Mouse (Mus musculus) layer of hippocampus, adult 8-10 months (tissue): Measurements from ENCODE around the gene Kcng3. TPM values are rescaled to one million over a fixed set of nuclear protein-coding genes. Genes with fewer than 3 reads are reported as not detected.
A peak's percentile ranks its signal among the peaks of the same experiment; 100 is the strongest.

Experiments used
- DNase-seq, 2 experiments: peaks; one replicate each; pipeline ENCODE4 v3.0.0; 2022; ENCODE audit warnings: low spot score in 2 of 2
- total RNA-seq, 4 experiments: library from RNA; stranded (reverse); gene quantifications; 2 replicates each; pipeline ENCODE4 v1.2.4; 2022

Gene Kcng3
- total RNA-seq, 4 experiments from 2014 or later, result 8.6 to 11.5 (median 9.1) TPM

- peak in 1 of 2 experiments; percentile 18 for DNase-seq
Measured at GRCm38 (mm10) chr17:83630787-83631678, 662 bp downstream of the Kcng3 start.

- DNase-seq, result no peak
Measured at GRCm38 (mm10) chr17:83613907-83614306, 17.8 kb downstream of the Kcng3 start.

GRCm38 (mm10) chr17:83609532-83609931 is 22.2 kb downstream of the Kcng3 start:
- no peak for DNase-seq

GRCm38 (mm10) chr17:83600976-83601375 is 30.7 kb downstream of the Kcng3 start:
- DNase-seq, result no peak

- peak; percentile 45 to 53 for DNase-seq
Measured at GRCm38 (mm10) chr17:83595966-83596365, 35.7 kb downstream of the Kcng3 start.

- no peak for DNase-seq
Measured at GRCm38 (mm10) chr17:83594526-83594925, 37.2 kb downstream of the Kcng3 start.

- no peak for DNase-seq
Measured at GRCm38 (mm10) chr17:83593396-83593795, 38.3 kb downstream of the Kcng3 start.

- no peak for DNase-seq
Measured at GRCm38 (mm10) chr17:83588663-83589341, 42.9 kb downstream of the Kcng3 start.

GRCm38 (mm10) chr17:83587731-83588130 is 44.0 kb downstream of the Kcng3 start:
- peak; percentile 26 to 45 for DNase-seq

GRCm38 (mm10) chr17:83582585-83582984 is 49.1 kb downstream of the Kcng3 start:
- no peak for DNase-seq

- DNase-seq, result no peak
Measured at GRCm38 (mm10) chr17:83580734-83581133, 51.0 kb downstream of the Kcng3 start.

GRCm38 (mm10) chr17:83576810-83577371 is 54.8 kb downstream of the Kcng3 start:
- no peak for DNase-seq

- DNase-seq, result no peak
Measured at GRCm38 (mm10) chr17:83574615-83575014, 57.1 kb downstream of the Kcng3 start.

GRCm38 (mm10) chr17:83573128-83573527 is 58.6 kb downstream of the Kcng3 start:
- no peak for DNase-seq

GRCm38 (mm10) chr17:83572366-83572765 is 59.3 kb downstream of the Kcng3 start:
- no peak for DNase-seq

- no peak for DNase-seq
Measured at GRCm38 (mm10) chr17:83567375-83567774, 64.3 kb downstream of the Kcng3 start.

- DNase-seq, result peak in 1 of 2 experiments; percentile 28
Measured at GRCm38 (mm10) chr17:83565506-83565905, 66.2 kb downstream of the Kcng3 start.

GRCm38 (mm10) chr17:83564119-83564820 is 67.4 kb downstream of the Kcng3 start:
- no peak for DNase-seq

- peak in 1 of 2 experiments; percentile 53 for DNase-seq
Measured at GRCm38 (mm10) chr17:83563703-83564111, 68.0 kb downstream of the Kcng3 start.

- DNase-seq, result no peak
Measured at GRCm38 (mm10) chr17:83562153-83563010, 69.3 kb downstream of the Kcng3 start.
